Mouse (Mus musculus) MN1 (cell line): ENCODE data around the gene Tulp2.

Experiments used
- DNase-seq: peaks from one replicate; pipeline ENCODE4 v3.0.0-alpha.2; 2016; ENCODE audit warnings: low spot score

Tulp2 gene

DNA sequence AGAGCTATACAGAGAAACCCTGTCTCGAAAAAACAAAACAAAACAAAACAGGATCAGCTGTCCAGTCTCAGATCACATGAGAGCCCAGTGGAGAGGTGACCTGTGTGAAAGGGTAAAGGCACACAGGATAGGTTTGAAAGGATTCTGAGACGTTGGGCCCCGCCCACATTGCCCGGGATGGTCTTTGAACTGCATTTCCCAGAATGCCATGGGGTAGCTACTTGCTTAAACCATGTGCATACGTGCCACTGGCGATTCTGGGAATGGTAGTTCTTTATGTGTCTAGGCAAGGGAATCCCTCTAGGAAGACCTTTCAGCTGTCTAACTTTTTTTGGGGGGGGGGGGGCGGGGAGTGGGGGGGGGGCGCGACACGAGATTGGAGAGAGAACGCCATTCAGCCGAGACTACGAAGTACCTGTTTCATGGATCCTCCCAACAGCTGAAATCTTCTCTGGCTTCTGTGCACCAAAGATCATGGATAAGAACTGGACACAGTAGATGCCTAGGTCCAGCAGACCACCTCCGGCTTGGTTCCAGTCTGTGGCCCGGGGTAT, at the start of gene Tulp2:
Gene Tulp2, plus strand, starts transcription at position 504 of the 554 bp plus-strand sequence.
- DNase-seq: peak; percentile 69

DNA sequence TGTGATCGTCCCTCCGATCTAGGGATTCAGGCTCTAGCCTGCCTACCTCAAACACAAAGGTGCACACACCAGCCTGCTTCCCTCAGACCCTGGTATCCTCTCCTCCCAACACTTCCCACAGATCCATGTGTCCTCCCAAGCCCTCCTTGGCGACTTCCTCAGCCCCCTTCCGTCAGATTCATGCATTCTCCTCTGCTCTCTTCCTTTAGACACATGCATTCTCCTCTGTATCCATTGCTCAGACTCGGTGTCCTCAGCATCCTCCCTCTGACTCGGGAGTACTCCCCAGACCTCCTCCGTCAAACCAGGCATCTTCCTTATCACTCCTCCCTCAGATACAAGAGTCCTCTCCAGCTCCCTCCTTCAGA, 47.9 kb upstream of the Tulp2 start:
- DNase-seq: no peak

DNA sequence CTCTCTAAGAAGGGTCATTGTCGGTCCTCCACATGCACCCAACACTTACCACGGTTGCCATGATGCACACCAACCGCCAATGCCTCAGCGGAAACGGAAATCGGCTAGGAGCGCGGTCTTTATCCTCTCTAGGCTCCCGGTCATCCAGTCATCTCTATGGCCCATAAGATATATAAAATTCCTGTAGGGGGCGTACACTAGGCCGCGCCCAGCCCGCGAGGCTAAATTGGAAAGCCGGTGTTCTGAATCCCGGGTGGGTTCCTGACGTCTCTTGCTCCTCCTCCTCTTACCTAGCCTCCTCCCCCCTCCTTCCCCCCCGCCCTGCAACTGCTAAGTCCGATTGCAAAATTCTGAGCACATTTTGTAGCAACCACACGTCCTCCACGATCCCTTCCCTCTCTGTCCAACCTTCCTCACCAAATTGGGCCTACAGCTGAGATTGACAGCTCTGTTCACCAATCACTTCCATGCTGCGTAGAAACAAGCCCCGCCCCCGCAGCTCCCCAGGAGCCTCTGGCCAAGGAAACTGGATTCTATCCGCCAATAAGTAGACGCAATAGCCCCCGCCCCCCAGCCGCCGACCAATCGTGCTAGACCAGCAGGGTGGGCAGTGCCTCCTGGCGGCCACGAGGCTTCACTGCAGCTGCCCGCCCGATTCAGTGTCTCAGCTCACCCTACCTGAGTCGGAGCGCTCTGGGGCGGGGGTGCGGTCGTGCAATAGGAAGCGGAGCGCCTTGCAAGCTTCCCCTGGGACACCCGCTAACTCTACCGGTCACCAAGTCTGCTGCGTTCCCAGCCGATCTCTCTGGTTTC, 47.3 kb upstream of the Tulp2 start, which contains the start of gene Gys1:
Gene Gys1, plus strand, starts transcription at position 642 of the 813 bp plus-strand sequence.
- DNase-seq: peak; percentile 99

DNA sequence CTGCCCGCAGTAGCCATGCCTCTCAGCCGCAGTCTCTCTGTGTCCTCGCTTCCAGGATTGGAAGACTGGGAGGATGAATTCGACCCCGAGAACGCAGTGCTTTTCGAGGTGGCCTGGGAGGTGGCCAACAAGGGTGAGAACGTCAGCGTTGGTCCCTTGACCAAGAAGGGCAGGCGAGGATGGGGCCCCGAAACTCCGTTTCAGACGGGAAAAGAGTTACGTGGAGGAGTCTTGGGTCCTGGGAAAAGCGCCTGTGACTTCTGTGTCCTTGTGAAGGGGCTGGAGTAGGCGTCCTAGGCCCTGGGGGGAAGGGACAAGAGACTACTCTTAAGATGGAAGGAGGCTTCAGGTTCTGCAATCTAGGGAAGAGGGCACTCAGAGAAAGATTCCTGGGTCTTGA, 46.6 kb upstream of the Tulp2 start:
- no peak for DNase-seq

DNA sequence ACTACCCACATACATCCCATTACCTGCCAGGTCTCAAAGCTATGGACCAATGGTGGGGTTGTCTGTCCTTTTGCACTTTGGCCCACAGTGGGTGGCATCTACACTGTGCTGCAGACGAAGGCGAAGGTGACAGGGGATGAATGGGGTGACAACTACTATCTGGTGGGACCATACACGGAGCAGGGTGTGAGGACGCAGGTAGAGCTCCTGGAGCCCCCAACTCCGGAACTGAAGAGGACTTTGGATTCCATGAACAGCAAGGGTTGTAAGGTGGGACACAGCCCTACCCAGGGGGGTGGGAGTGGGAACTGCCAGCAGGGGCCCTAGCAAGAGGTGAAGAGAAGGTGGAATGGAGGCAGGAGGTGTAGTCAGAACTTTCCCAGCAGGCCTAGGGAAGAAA, 45.2 kb upstream of the Tulp2 start:
- no peak for DNase-seq

DNA sequence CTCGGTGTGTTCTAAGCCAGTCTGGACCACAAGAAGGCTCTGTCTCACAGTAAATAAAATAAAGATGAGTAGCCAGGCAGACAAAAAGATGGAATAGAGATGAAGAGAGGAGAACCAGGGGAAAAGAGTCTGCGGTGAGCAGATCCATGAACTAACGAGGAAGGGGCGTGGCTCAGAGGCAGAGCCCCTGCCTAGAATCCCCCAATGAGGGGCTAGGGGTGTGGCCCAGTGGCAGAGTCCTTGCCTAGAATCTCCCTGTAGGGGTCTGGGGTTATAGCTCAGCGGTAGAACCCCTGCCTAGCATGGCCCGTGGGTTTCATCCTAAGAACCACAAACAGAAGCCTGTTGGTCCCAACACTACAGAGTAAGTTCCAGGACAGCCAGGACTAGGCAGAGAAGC, 44.6 kb upstream of the Tulp2 start:
- no peak for DNase-seq

DNA sequence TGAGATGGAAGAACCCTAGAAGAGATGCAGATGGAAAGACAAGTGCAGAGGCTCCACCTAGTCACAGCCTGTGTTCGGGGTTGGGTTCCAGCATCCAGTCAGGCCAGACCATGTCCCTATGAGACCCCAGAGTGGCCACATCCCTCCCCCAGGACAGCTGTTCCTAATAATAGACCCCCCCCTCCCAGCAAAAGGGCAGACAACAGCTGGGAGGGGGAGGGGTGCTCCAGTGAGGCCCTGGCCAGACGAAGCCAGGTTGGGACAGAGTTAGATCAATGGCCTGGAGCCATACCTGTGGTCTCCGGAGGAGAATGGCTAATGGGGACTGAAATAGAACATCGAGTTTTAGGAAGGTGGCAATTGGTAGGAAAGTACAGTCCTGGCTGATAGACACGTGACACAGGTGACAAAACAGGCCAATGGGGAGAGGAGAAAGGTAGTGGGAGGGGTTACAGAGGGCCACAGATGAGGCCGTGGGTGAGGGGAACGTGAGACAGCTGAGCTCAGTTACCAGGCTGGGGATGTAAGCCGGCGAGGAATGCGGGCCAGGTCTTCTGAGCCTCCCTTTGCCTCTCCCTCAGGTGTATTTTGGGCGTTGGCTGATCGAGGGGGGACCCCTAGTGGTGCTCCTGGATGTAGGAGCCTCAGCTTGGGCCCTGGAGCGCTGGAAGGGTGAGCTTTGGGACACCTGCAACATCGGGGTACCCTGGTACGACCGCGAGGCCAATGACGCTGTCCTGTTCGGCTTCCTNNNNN, 44.0 kb upstream of the Tulp2 start, which contains the start of gene Ruvbl2:
Gene Ruvbl2, minus strand, starts transcription at position 576 of the 756 bp plus-strand sequence.
- no peak for DNase-seq

DNA sequence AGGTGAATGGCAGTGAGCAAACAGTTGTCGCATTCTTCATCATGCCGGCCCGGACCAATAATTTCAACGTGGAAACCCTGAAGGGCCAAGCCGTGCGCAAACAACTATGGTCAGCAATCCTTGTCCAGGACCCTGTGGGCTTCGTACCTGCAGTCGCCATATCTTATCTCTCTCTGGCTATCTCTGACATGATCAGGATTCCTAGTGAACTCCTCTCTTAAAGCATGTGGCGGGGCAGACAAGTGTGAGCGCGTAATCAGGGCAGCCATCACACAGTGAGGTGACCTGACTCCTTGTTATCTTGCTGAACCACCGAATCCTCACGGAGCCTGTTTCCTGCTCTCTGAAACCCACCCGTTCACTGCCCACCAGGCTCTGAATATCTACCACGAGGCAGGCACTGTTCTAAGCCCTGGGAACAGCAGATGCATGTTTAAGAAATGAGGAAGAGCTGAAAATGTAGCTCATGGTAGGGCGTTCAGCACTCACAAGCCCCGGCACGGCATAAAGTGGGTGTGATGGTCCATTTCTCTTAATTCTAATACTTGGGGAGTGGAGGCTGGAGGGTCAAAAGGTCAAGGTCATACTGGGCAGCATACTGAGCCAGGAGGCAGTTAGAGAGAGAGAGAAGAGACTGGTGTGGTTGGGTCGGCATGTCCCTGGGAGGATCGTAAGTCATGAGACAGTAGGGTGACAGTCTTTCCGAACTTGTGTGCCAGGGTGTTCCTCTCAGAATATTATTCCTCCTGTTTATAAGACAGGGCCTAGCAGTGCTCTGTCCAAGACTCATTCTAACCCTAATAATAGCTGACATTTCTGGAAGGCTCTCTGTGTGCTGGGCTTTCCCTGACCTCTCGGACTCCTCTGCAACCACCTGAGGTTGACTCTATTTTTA, 37.9 kb upstream of the Tulp2 start:
- no peak for DNase-seq

DNA sequence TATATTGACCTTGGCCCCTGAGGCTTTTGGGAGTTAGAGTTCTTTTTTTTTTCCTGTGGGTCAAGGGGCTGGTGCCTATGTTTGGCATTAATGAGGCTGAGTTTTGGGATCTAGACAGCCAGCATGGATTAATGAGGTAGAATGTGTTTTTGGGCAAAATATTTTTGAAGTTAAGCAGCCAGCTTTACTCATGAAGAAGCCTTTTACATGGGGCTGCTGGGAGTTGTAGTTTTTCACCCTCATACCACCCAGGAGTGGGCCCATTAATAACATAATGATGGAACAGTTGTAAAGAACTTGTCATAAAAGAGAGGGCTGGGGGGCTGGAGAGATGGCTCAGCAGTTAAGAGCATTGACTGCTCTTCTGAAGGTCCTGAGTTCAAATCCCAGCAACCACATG, 35.1 kb upstream of the Tulp2 start:
- DNase-seq: no peak

DNA sequence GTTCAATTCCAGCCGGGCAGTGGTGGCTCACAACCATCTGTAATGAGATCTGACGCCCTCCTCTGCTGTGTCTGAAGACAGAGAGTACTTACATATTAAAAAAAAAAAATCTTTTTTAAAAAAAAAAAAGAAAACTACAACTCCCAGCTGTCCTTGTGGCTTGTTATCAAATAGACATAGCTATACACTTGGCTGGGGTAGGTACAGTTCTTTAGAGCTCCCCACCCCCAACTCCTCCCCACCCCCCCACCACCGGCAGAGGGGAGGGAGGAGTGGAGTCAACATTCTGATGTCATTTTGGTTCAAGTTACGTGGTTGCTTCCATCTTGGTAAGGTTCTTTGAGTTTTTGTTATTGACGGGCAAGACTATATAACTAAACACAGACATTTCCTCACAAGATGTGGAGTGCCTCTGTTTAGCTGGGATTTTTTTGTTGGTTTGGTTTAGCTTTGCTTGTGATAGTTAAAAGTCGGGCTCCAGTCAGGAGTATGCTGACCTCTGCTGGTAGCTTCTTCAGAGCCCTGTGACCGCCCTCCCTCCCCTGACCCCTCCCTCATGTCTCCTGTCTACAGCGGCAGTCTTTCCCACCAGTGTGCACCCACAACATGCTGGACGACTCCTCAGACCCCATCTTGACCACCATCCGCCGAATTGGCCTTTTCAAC, 34.2 kb upstream of the Tulp2 start:
- DNase-seq: peak; percentile 58

DNA sequence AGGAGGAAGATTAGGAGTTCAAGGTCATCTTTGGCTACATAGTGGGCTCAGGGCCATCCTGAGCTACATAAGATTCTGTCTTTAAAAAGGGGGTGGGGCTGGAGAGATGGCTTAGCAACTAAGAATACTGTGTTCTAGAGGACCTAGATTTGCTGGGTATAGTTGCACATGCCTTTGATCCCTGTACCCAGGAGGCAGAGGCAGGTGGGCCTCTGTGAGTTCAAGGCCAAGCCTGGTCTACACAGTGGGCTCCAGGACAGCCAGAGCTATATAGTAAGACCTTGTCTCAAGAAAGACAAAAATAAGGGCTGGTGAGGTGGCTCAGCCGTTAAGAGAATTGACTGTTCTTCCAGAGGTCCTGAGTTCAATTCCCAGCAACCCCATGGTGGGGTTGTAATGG, 31.7 kb upstream of the Tulp2 start:
- DNase-seq: no peak

DNA sequence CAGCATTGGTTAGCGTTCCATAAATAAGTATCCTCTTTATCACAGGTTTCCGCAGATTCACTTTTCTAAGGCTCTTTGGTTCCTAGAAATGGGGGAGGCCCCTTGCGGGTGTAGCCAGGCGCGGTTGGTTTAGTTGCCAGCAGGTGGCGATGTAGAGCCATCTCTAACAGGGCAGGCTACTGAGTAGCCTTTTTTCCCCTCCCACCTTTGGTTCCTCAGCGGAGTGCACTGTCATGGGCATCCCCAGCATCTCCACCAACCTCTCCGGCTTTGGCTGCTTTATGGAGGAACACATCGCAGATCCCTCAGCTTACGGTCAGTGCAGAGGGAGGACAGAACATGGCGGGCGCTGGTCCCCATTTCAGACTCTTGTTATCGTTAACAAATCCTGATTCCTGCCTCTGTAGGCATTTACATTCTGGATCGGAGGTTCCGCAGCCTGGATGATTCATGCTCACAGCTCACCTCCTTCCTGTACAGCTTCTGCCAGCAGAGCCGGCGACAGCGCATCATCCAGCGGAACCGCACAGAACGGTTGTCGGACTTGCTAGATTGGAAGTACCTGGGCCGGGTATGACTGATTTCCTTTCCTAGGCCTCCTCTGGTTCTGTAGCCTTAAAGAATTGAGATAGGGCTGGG, 30.2 kb upstream of the Tulp2 start:
- peak; percentile 85 for DNase-seq

DNA sequence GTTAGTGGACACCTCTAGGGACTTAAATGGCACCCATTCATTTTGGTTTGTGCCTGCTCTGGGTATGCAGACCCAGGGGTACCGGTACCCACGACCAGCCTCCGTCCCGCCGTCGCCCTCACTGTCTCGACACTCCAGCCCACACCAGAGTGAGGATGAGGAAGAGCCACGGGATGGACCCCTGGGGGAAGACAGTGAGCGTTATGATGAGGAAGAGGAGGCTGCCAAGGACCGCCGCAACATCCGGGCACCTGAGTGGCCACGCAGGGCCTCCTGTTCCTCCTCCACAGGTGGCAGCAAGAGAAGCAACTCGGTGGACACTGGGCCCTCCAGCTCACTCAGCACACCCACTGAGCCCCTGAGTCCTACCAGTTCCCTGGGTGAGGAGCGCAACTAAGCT, 26.7 kb upstream of the Tulp2 start:
- DNase-seq: no peak

DNA sequence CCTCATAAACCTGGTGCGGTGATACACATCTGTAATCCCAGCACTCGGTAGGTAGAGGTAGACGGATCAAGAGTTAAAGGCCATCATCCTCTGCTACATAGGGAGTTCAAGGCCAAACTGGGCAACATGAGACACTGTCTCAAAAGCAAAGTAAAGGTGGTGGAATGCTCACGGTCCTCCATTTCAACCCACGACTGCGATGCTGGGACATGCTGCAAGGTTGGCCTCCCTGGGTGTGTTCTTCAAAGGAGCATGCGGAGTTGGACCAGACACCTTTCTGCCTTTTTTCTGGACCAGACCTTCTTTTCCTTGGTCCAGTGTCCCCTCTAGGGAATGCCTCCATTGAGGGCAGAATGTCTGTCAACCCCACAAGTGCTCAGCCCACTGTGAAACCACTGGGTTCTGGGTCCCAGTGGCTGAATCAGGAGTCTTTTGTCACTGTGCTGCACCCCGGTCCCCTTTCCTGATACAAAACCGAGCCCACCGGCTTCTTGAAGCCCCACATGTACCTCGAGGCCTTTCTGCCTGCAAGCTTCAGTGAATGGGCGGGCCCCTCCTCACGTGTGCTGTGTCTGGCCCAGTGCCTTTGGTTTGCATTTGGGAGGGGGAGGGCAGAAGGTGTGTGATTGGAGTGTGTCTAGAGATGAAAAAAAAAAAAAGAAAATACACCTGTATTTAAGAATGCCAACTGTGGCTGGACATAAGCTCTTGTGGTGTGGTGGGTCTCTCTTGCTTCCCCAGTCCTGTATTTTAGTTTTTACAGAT, 25.6 kb upstream of the Tulp2 start:
- DNase-seq: peak; percentile 26

DNA sequence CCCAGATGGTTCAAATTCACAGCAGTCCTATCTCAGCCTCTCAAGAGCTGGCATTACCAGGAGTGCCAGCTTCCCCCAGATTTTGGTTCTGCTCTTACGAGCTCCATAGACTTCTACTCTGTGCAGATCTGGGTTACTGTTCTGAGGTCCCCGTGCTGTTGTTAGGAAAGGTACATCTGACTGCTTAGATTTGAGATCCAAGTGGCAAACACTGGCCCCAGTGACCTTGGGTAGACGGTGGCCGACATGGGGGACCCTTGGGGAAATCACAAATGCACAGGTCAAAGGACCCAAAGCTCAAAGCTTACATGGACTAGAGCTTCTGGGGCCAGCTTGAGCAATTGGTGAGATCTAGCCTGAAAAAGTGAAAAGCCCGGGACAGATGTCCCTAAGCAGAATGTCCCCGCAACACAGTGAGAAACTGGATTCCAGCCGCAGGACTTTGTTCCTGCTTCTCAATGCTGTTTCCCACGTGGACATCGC, 24.9 kb upstream of the Tulp2 start:
- no peak for DNase-seq

DNA sequence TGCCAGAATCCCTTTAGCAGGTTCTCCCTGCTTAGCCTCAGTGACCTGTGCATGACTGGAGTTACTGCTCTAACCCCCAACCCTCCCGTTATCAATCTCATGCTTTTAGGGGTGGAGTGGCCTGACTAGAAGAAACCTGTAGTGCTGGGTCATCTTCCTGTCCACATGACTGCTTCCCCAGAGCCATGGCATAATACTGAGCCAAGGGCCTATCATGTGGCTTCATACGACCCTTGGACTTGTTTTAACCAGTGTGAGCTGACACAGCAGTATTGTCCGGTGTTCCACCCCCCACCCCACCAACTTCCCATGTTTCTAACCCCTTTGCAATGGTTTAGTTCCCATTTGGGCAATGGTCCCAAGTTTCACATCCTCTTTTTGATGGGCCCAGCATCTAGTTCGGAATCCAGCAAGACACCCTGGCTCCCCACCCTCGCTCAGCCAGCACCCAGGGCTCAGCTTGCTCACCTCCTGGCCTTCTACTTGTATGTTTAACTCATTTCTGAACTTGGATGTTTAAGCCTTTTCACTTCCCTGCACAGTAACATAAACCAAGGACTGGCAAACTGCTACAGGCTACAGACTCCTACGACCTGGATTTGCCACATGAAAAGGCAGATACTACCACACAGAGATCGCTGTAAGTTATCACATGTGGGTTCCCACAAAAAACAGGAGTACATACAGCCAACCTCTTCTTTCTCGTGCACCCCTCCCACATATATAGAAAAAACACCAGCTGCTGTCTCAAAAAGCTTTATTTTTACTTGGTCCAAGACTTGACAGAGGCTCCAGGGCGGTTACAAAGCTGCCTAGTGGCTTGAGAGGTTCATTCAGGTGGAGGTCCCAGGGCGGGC, 24.2 kb upstream of the Tulp2 start:
- DNase-seq: peak; percentile 55

DNA sequence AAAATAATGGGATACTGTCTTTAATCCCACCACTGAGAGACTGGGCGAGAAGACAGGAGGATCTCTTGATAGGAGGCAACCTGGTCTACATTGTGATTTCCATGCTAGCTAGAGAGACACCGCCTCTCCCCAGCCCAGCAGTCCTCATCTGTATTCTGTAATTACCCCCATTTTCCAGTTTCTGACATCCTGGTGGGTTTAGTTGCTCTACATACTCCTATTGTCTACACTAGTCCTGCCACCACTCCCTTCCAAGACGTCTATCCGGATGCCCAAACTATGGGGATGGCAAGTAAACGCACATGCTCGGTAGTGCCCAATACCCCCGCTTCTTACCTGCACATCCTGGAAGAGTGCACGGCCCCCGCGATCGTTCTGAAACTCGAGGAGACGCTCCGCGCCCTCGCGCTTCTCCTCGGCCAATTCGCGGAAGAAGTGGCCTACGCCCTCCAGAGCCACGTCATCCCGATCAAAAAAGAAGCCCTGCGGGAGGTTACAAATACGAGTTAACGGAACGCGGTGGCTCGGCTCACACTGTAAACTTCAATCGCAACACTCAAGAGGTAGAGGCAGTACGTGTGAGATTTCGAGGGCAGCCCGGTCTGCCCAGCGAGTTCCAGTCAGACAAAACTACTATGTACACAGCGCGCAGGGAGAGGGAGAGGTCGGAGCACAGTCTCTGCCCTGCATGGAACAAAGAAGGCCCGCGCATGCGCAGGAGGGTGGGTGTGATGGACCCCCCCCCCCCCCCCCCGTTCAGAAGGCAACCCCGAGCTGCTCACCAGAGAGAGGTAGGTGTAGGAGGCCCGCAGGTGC, 22.7 kb upstream of the Tulp2 start:
- DNase-seq: peak; percentile 74

DNA sequence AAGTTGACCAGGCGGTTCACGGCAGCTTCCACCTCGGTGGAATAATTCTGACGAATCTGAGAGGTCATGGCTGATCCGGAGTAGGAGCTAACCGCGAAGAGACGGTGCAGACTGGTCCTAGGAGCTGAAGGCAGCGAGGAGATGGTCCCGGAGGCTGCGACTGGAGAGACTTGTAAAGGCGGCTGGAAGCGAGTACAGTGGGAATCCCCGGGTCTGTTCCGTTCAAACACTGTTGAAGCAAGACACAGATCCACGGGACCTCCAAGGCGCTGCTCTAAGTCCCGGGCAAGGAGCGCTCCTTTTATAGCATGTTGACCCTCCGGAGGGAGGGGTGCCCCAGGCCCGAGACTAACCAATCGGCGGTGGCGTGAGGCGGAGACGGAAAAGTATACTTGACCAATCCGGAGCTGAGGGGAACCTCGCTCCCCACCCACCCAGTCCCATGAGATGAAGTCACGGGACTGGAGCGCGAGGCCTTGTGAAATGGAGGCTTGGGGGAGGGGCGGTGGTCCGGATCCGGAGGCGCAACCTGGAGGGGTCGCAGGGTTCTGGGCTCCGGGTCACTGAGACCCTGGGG, 22.0 kb upstream of the Tulp2 start, which contains the start of gene Ftl1:
Gene Ftl1, minus strand, starts transcription at position 321 of the 577 bp plus-strand sequence.
- DNase-seq: peak; percentile 97
